Mouse (Mus musculus) erythroid progenitor cell, adult 5-6 weeks (primary cell): Measurements from ENCODE around the gene Tgfbr3. TPM values are rescaled to one million over a fixed set of nuclear protein-coding genes. Genes with fewer than 3 reads are reported as not detected.
A peak's percentile ranks its signal among the peaks of the same experiment; 100 is the strongest.

ENCODE experiments used
- ATAC-seq: replicated peaks from 2 replicates; pipeline ENCODE4 v1.8.0; 2016; ENCODE audit warnings: moderate number of reproducible peaks, mild to moderate bottlenecking, moderate TSS enrichment, inconsistent platforms; ENCODE audit not compliant: poor library complexity, low FRiP score, severe bottlenecking
- total RNA-seq, 2 experiments: library from RNA; stranded (forward) in 1 of 2; stranded (reverse) in 1 of 2; fragments of 150-400 nt in 1 of 2; fragments of 186-747, 209-891 nt in 1 of 2; gene quantifications; 2 replicates each; pipeline versions ENCODE4 v1.2.3 to v1.2.4; 2015 to 2017; ENCODE audit warnings: low replicate concordance in 2 of 2

Tgfbr3 gene
- total RNA-seq, 2 experiments from 2014 or later, result 4.7 to 5.4 TPM

GRCm38 (mm10) chr5:107159914-107160890, 129.2 kb downstream of the Tgfbr3 start:
- no peak for ATAC-seq

GRCm38 (mm10) chr5:107158531-107159178, 130.8 kb downstream of the Tgfbr3 start:
- no peak for ATAC-seq

- ATAC-seq, result no peak
Observed at GRCm38 (mm10) chr5:107157384-107157783, 132.0 kb downstream of the Tgfbr3 start.

GRCm38 (mm10) chr5:107156096-107156495, 133.3 kb downstream of the Tgfbr3 start:
- no peak for ATAC-seq

GRCm38 (mm10) chr5:107152989-107153388, 136.4 kb downstream of the Tgfbr3 start:
- no peak for ATAC-seq

GRCm38 (mm10) chr5:107151320-107151719, 138.1 kb downstream of the Tgfbr3 start:
- no peak for ATAC-seq

- ATAC-seq, result no peak
Observed at GRCm38 (mm10) chr5:107150555-107151312, 138.7 kb downstream of the Tgfbr3 start.

- ATAC-seq, result no peak
Observed at GRCm38 (mm10) chr5:107147951-107148766, 141.3 kb downstream of the Tgfbr3 start.

GRCm38 (mm10) chr5:107147413-107147812, 142.0 kb downstream of the Tgfbr3 start:
- ATAC-seq, result no peak

GRCm38 (mm10) chr5:107146111-107146616, 143.3 kb downstream of the Tgfbr3 start:
- no peak for ATAC-seq

- ATAC-seq, result no peak
Observed at GRCm38 (mm10) chr5:107145125-107145524, 144.3 kb downstream of the Tgfbr3 start.

GRCm38 (mm10) chr5:107144263-107144843, 145.1 kb downstream of the Tgfbr3 start:
- ATAC-seq, result no peak

GRCm38 (mm10) chr5:107143406-107143805, 146.0 kb downstream of the Tgfbr3 start:
- ATAC-seq, result no peak

- ATAC-seq, result peak; percentile 82
Observed at GRCm38 (mm10) chr5:107142791-107143190, 146.6 kb downstream of the Tgfbr3 start.

- ATAC-seq, result no peak
Observed at GRCm38 (mm10) chr5:107141375-107141774, 148.1 kb downstream of the Tgfbr3 start.

- ATAC-seq, result no peak
Observed at GRCm38 (mm10) chr5:107139800-107140651, 149.4 kb downstream of the Tgfbr3 start.

GRCm38 (mm10) chr5:107133336-107133735, 156.1 kb downstream of the Tgfbr3 start:
- no peak for ATAC-seq

GRCm38 (mm10) chr5:107132231-107132630, 157.2 kb downstream of the Tgfbr3 start:
- no peak for ATAC-seq
